32 mouse cellular contexts compared by ENCODE assay signal in genomic region chr4:136636511-136636910, GRCm38 (mm10). TPM values are rescaled to one million over a fixed set of nuclear protein-coding genes. Genes with fewer than 3 reads are reported as not detected.
DNase-seq lines count a peak whose midpoint lies in the region; ATAC-seq and TF ChIP-seq lines count a peak whose summit lies in the region.
"Had no signal": no experiment of that assay in that cellular context is flagged by ENCODE, and none has a peak within 500 bp of the region (broad histone marks: within the 10 kb centered on the region; RNA-seq: fewer than 3 reads in every experiment).

No protein-coding gene starts in this region.

- no peak for TF ChIP-seq CTCF in kidney, postnatal 0 days (IDR thresholded peaks at IDR 0.05; ENCODE audit: low read depth)
- TF ChIP-seq CTCF in testis, adult 2 months (IDR thresholded peaks at IDR 0.05; ENCODE audit: control insufficient read depth, insufficient read depth, insufficient replicate concordance, low read depth, low read length), result no peak

- peaks cover 22% of the 10 kb centered on the region for H3K4me1 ChIP-seq in hindbrain, embryonic 12.5 days
- H3K4me1 ChIP-seq in hindbrain, embryonic 16.5 days (ENCODE audit: control insufficient read depth, insufficient read depth, low read depth, low read length), result peaks cover 11% of the 10 kb centered on the region
- no peaks in the 10 kb centered on the region for H3K4me1 ChIP-seq in kidney, postnatal 0 days (replicated peaks; ENCODE audit: insufficient read depth, low read length)
- H3K4me1 ChIP-seq in kidney, embryonic 14.5 days (ENCODE audit: control insufficient read depth, insufficient read depth, low read length), result peaks cover 10% of the 10 kb centered on the region; the same call in 1 of the 2 replicates
- H3K4me1 ChIP-seq in testis, adult 2 months (ENCODE audit: control insufficient read depth, insufficient read depth, low read length), result peaks cover 38% of the 10 kb centered on the region

- no peak for DNase-seq in kidney, postnatal 0 days (ENCODE audit: low spot score)
- no peak for DNase-seq in testis, postnatal 10 days (ENCODE audit: low spot score)
- DNase-seq in testis, postnatal 14 days (ENCODE audit: low spot score), result no peak
- DNase-seq: adrenal gland, adult 2 months; adrenal gland, postnatal 36 days; cerebellum, adult 18-20 months; cerebellum, postnatal 14 days; gastrocnemius, postnatal 14 days; kidney, adult 9 months; kidney, postnatal 4 days; left cerebral cortex, postnatal 4 days; liver, postnatal 0 days; midbrain, embryonic 14.5 days; spleen, adult 18-20 months; thymus, postnatal 4 days had no signal

- H3K4me2 ChIP-seq in hindbrain, embryonic 12.5 days (replicated peaks), result peak overlapping the region; percentile 89; the same call in 1 of the 2 replicates
- H3K4me2 ChIP-seq in hindbrain, embryonic 16.5 days (ENCODE audit: low read length), result no peak overlapping the region
- no peak overlapping the region for H3K4me2 ChIP-seq in kidney, postnatal 0 days (ENCODE audit: low read length)
- no peak overlapping the region for H3K4me2 ChIP-seq in kidney, embryonic 14.5 days (replicated peaks; ENCODE audit: low read depth, low read length)

- ATAC-seq in hindbrain, embryonic 12.5 days (ENCODE audit: low FRiP score), result no peak
- ATAC-seq in hindbrain, embryonic 16.5 days, result no peak
- no peak for ATAC-seq in kidney, postnatal 0 days (replicated peaks; ENCODE audit: low FRiP score, low read depth)
- ATAC-seq in kidney, embryonic 14.5 days (ENCODE audit: low FRiP score, low TSS enrichment), result no peak
- ATAC-seq: activated CD4-positive, CD25-positive, alpha-beta regulatory T cell, adult 4 months; liver, embryonic 12.5 days; liver, postnatal 0 days; lung, postnatal 0 days had no signal

- H3K9ac ChIP-seq in hindbrain, embryonic 12.5 days, result no peak overlapping the region
- no peak overlapping the region for H3K9ac ChIP-seq in hindbrain, embryonic 16.5 days (ENCODE audit: low read depth, low read length)
- H3K9ac ChIP-seq in kidney, postnatal 0 days (ENCODE audit: low read depth, low read length), result 0 out of 2 replicates have a peak overlapping the region, but pooled peaks have one; percentile 46
- no peak overlapping the region for H3K9ac ChIP-seq in kidney, embryonic 14.5 days (ENCODE audit: low read depth, low read length)
- H3K9ac ChIP-seq: liver, embryonic 12.5 days; liver, postnatal 0 days had no signal

- H3K27ac ChIP-seq in hindbrain, embryonic 12.5 days, result no peak overlapping the region
- no peak overlapping the region for H3K27ac ChIP-seq in hindbrain, embryonic 16.5 days (ENCODE audit: low read depth, low read length)
- no peak overlapping the region for H3K27ac ChIP-seq in kidney, postnatal 0 days
- no peak overlapping the region for H3K27ac ChIP-seq in kidney, embryonic 14.5 days (ENCODE audit: low read depth, low read length)
- H3K27ac ChIP-seq in testis, adult 2 months (ENCODE audit: control insufficient read depth, insufficient read depth, low read depth, low read length), result no peak overlapping the region; the same call in 1 of the 2 replicates
- H3K27ac ChIP-seq: liver, embryonic 12.5 days; macrophage had no signal

- H3K27me3 ChIP-seq in hindbrain, embryonic 12.5 days, result peaks cover 36% of the 10 kb centered on the region
- no peaks in the 10 kb centered on the region for H3K27me3 ChIP-seq in hindbrain, embryonic 16.5 days (replicated peaks; ENCODE audit: control insufficient read depth, insufficient read depth, low read length)
- H3K27me3 ChIP-seq in kidney, postnatal 0 days (ENCODE audit: insufficient read depth, low read length), result peaks cover 22% of the 10 kb centered on the region
- H3K27me3 ChIP-seq in kidney, embryonic 14.5 days (ENCODE audit: control insufficient read depth, insufficient read depth, low read length), result peaks cover 26% of the 10 kb centered on the region
- H3K27me3 ChIP-seq in testis, adult 2 months (ENCODE audit: control insufficient read depth, insufficient read depth, low read length), result no peaks in the 10 kb centered on the region

- no peaks in the 10 kb centered on the region for H3K9me3 ChIP-seq in hindbrain, embryonic 12.5 days (replicated peaks)
- no peaks in the 10 kb centered on the region for H3K9me3 ChIP-seq in hindbrain, embryonic 16.5 days (ENCODE audit: control insufficient read depth, low read length)
- no peaks in the 10 kb centered on the region for H3K9me3 ChIP-seq in kidney, postnatal 0 days (replicated peaks; ENCODE audit: low read length)
- no peaks in the 10 kb centered on the region for H3K9me3 ChIP-seq in kidney, embryonic 14.5 days (ENCODE audit: control insufficient read depth, low read length)
- H3K9me3 ChIP-seq: liver, embryonic 12.5 days had no signal

- no peak for TF ChIP-seq POLR2A in testis, adult 2 months (IDR thresholded peaks at IDR 0.05; ENCODE audit: control insufficient read depth, low read depth, low read length)

- H3K36me3 ChIP-seq in hindbrain, embryonic 12.5 days, result no peaks in the 10 kb centered on the region
- H3K36me3 ChIP-seq in hindbrain, embryonic 16.5 days (ENCODE audit: control insufficient read depth, insufficient read depth, low read length), result no peaks in the 10 kb centered on the region
- no peaks in the 10 kb centered on the region for H3K36me3 ChIP-seq in kidney, postnatal 0 days (ENCODE audit: insufficient read depth, low read length)
- H3K36me3 ChIP-seq in kidney, embryonic 14.5 days (ENCODE audit: control insufficient read depth, insufficient read depth, low read length), result no peaks in the 10 kb centered on the region
- no peaks in the 10 kb centered on the region for H3K36me3 ChIP-seq in testis, adult 2 months (ENCODE audit: control insufficient read depth, insufficient read depth, low read length)
- H3K36me3 ChIP-seq: liver, embryonic 12.5 days had no signal

- WGBS in hindbrain, embryonic 12.5 days, result 57% methylated on average over 5 of the region's 5 CpGs
- WGBS in hindbrain, embryonic 16.5 days, result 60% methylated on average over 5 of the region's 5 CpGs
- 69% methylated on average over 5 of the region's 5 CpGs for WGBS in kidney, postnatal 0 days
- WGBS in kidney, embryonic 14.5 days, result 68% methylated on average over 5 of the region's 5 CpGs

- no peak overlapping the region for H3K4me3 ChIP-seq in hindbrain, embryonic 12.5 days
- H3K4me3 ChIP-seq in hindbrain, embryonic 16.5 days (ENCODE audit: low read length), result no peak overlapping the region
- H3K4me3 ChIP-seq in kidney, postnatal 0 days (replicated peaks; ENCODE audit: low read depth, low read length), result no peak overlapping the region
- no peak overlapping the region for H3K4me3 ChIP-seq in kidney, embryonic 14.5 days (ENCODE audit: low read length)
- H3K4me3 ChIP-seq in testis, adult 2 months (ENCODE audit: control insufficient read depth, low read depth, low read length), result peak overlapping the region; percentile 77

RNA-seq across cellular contexts. Expression of gene Lactbl1, which starts 14.1 kb away (rescaled TPM):
- 0.06 TPM in 1 of 2 replicates, not detected in the other for polyA plus RNA-seq in hindbrain, embryonic 12.5 days (2016; fragmentation: Nextera tagmentation; extraction: Ambion mirVana)
- polyA plus RNA-seq in hindbrain, embryonic 16.5 days (2015; fragmentation: Nextera tagmentation; extraction: Ambion mirVana), result 0.05 and 0.06 TPM in 2 replicates
- not detected in 2 replicates for polyA plus RNA-seq in kidney, postnatal 0 days (2015; fragmentation: Nextera tagmentation; extraction: Ambion mirVana)
- polyA plus RNA-seq in kidney, embryonic 14.5 days (2014; fragmentation: Nextera tagmentation; extraction: Ambion mirVana), result 0.14 TPM in 1 of 2 replicates, not detected in the other
- polyA plus RNA-seq in testis, adult 2 months (2012; rRNA removed), result 0.20 and 0.47 TPM in 2 replicates
- polyA plus RNA-seq: activated CD4-positive, CD25-positive, alpha-beta regulatory T cell, adult 4 months; adrenal gland, adult 2 months; forebrain, embryonic 14.5 days; heart, embryonic 14.5 days; intestine, postnatal 0 days; liver, embryonic 12.5 days; liver, postnatal 0 days; lung, postnatal 0 days; macrophage; midbrain, embryonic 14.5 days; neural tube, embryonic 11.5 days; stomach, embryonic 16.5 days had no signal

RNA-seq across cellular contexts. Expression of gene Tex46, which starts 26.3 kb away (rescaled TPM):
- not detected in 2 replicates for polyA plus RNA-seq in hindbrain, embryonic 12.5 days (2016; fragmentation: Nextera tagmentation; extraction: Ambion mirVana)
- not detected in 2 replicates for polyA plus RNA-seq in hindbrain, embryonic 16.5 days (2015; fragmentation: Nextera tagmentation; extraction: Ambion mirVana)
- not detected in 2 replicates for polyA plus RNA-seq in kidney, postnatal 0 days (2015; fragmentation: Nextera tagmentation; extraction: Ambion mirVana)
- polyA plus RNA-seq in kidney, embryonic 14.5 days (2014; fragmentation: Nextera tagmentation; extraction: Ambion mirVana), result not detected in 2 replicates
- polyA plus RNA-seq in testis, adult 2 months (2012; rRNA removed), result 55.4 and 68.3 TPM in 2 replicates
- polyA plus RNA-seq: activated CD4-positive, CD25-positive, alpha-beta regulatory T cell, adult 4 months; adrenal gland, adult 2 months; brain, embryonic 14.5 days; cortical plate, adult 2 months; forebrain, embryonic 14.5 days; heart, embryonic 14.5 days; intestine, postnatal 0 days; limb, embryonic 14.5 days; liver, embryonic 12.5 days; liver, postnatal 0 days; lung, postnatal 0 days; macrophage; midbrain, embryonic 14.5 days; neural tube, embryonic 11.5 days; stomach, embryonic 16.5 days; thymus, postnatal 0 days had no signal

RNA-seq across cellular contexts. Expression of gene Kdm1a, which starts 34.0 kb away (rescaled TPM):
- polyA plus RNA-seq in hindbrain, embryonic 12.5 days (2016; fragmentation: Nextera tagmentation; extraction: Ambion mirVana), result 118 and 122 TPM in 2 replicates
- 31.6 and 45.7 TPM in 2 replicates for polyA plus RNA-seq in hindbrain, embryonic 16.5 days (2015; fragmentation: Nextera tagmentation; extraction: Ambion mirVana)
- polyA plus RNA-seq in kidney, postnatal 0 days (2015; fragmentation: Nextera tagmentation; extraction: Ambion mirVana), result 28.8 TPM in 2 replicates
- polyA plus RNA-seq in kidney, embryonic 14.5 days (2014; fragmentation: Nextera tagmentation; extraction: Ambion mirVana), result 60.9 and 69.9 TPM in 2 replicates
- 43.3 and 46.7 TPM in 2 replicates for polyA plus RNA-seq in testis, adult 2 months (2012; rRNA removed)

Comparison
In these comparisons a context has a peak if more than half of its experiments do, and no peak if none do; other contexts are left out.
1. RNA of gene Tex46, which starts 26.3 kb away (polyA plus RNA-seq): 55.4 to 68.3 TPM in testis, adult 2 months; not detected in hindbrain, embryonic 12.5 days, not detected in hindbrain, embryonic 16.5 days, not detected in kidney, postnatal 0 days and not detected in kidney, embryonic 14.5 days; every median in the first group is over 10 times any median in the second.